Mouse (Mus musculus) right cerebral cortex, adult 18-20 months (tissue): ENCODE results near the gene Xpo5.

Experiments
- DNase-seq: peaks from one replicate; pipeline ENCODE4 v3.0.0; 2022; ENCODE audit warnings: mixed read lengths

Xpo5 gene

GRCm38 (mm10) chr17:46265502-46265901 lies 62.9 kb downstream of the Xpo5 start:
- DNase-seq: no peak

- peak; percentile 86 for DNase-seq
Observed at GRCm38 (mm10) chr17:46265918-46266618, 63.5 kb downstream of the Xpo5 start.

GRCm38 (mm10) chr17:46266986-46267385 lies 64.4 kb downstream of the Xpo5 start:
- DNase-seq: no peak

GRCm38 (mm10) chr17:46267511-46267910 lies 64.9 kb downstream of the Xpo5 start:
- no peak for DNase-seq

GRCm38 (mm10) chr17:46268026-46268720 lies 65.6 kb downstream of the Xpo5 start:
- no peak for DNase-seq

- DNase-seq: no peak
Observed at GRCm38 (mm10) chr17:46269771-46270534, 67.4 kb downstream of the Xpo5 start.

GRCm38 (mm10) chr17:46272058-46272457 lies 69.5 kb downstream of the Xpo5 start:
- DNase-seq: no peak

- DNase-seq: no peak
Observed at GRCm38 (mm10) chr17:46272675-46273074, 70.1 kb downstream of the Xpo5 start.

- DNase-seq: no peak
Observed at GRCm38 (mm10) chr17:46273803-46274236, 71.2 kb downstream of the Xpo5 start.

- no peak for DNase-seq
Observed at GRCm38 (mm10) chr17:46274465-46274864, 71.9 kb downstream of the Xpo5 start.

GRCm38 (mm10) chr17:46275034-46275433 lies 72.5 kb downstream of the Xpo5 start:
- DNase-seq: no peak

GRCm38 (mm10) chr17:46275506-46275905 lies 72.9 kb downstream of the Xpo5 start:
- no peak for DNase-seq

GRCm38 (mm10) chr17:46277586-46277985 lies 75.0 kb downstream of the Xpo5 start:
- DNase-seq: no peak

- no peak for DNase-seq
Observed at GRCm38 (mm10) chr17:46278011-46278765, 75.6 kb downstream of the Xpo5 start.

GRCm38 (mm10) chr17:46282483-46283123 lies 80.0 kb downstream of the Xpo5 start, which contains the start of gene Tjap1:
Gene Tjap1, minus strand, starts transcription at chr17:46283026.
- DNase-seq: peak; percentile 86

GRCm38 (mm10) chr17:46283140-46283539 lies 80.6 kb downstream of the Xpo5 start:
- DNase-seq: no peak

- DNase-seq: no peak
Observed at GRCm38 (mm10) chr17:46283911-46284310, 81.3 kb downstream of the Xpo5 start.

GRCm38 (mm10) chr17:46284653-46285052 lies 82.1 kb downstream of the Xpo5 start:
- no peak for DNase-seq

- DNase-seq: no peak
Observed at GRCm38 (mm10) chr17:46285407-46285806, 82.8 kb downstream of the Xpo5 start.

GRCm38 (mm10) chr17:46287678-46288095 lies 85.1 kb downstream of the Xpo5 start:
- DNase-seq: no peak
